Mouse (Mus musculus) heart, adult 2 months (tissue): ENCODE measurements around the gene Ttyh3.

Experiments
- CTCF ChIP-seq: fragments of 200-600 bp; IDR thresholded peaks from 2 replicates; pipeline ENCODE4 v1.8.1; 2022; ENCODE audit warnings: antibody characterized with exemption, mild to moderate bottlenecking, moderate library complexity
- EP300 ChIP-seq: fragments of 200-500 bp; IDR thresholded peaks from 2 replicates; pipeline ENCODE4 v1.6.1; 2011; ENCODE audit warnings: low read depth, low read length, control low read depth; ENCODE audit not compliant: insufficient read depth
- POLR2A ChIP-seq: fragments of 200-500 bp; IDR thresholded peaks from 2 replicates; pipeline ENCODE4 v1.6.1; 2011; ENCODE audit warnings: mild to moderate bottlenecking, low read depth, low read length, control low read depth; ENCODE audit not compliant: insufficient read depth

- TF ChIP-seq CTCF (no peak), POLR2A (no peak), EP300 (no peak)
Observed at GRCm38 (mm10) chr5:140599939-140600338, 48.9 kb downstream of the Ttyh3 start.
